Mouse (Mus musculus) liver, adult 2 months (tissue): ENCODE results near the gene Cemip2. TPM values are rescaled to one million over a fixed set of nuclear protein-coding genes. Genes with fewer than 3 reads are reported as not detected.
"Not testable (repeated sequence)": the region's sequence is repeated elsewhere in the genome, so short reads cannot be mapped to it uniquely, and the experiment has no call there.

ENCODE experiments used
- DNase-seq: peaks from one replicate; pipeline ENCODE4 v3.0.0-alpha.2; 2011; ENCODE audit warnings: low read depth, low spot score; ENCODE audit errors: extremely low read depth
- H3K27ac ChIP-seq: fragments of 200-500 bp; replicated peaks from 2 replicates; pipeline ENCODE4 v1.5.1; 2012; ENCODE audit warnings: low read depth, mild to moderate bottlenecking, control low read depth, inconsistent platforms, low read length; ENCODE audit not compliant: insufficient read depth
- H3K27me3 ChIP-seq: fragments of 200-500 bp; 2 replicates; pipeline ENCODE4 v1.6.1; 2012; ENCODE audit warnings: mild to moderate bottlenecking, moderate library complexity, low read length, inconsistent platforms; ENCODE audit not compliant: control insufficient read depth, insufficient read depth
- H3K36me3 ChIP-seq: fragments of 200-500 bp; 2 replicates; pipeline ENCODE4 v1.6.1; 2012; ENCODE audit warnings: low read length, inconsistent platforms; ENCODE audit not compliant: control insufficient read depth, insufficient read depth
- H3K4me1 ChIP-seq: fragments of 200-500 bp; 2 replicates; pipeline ENCODE4 v1.6.1; 2011; ENCODE audit warnings: low read length; ENCODE audit not compliant: control insufficient read depth, insufficient read depth
- H3K4me3 ChIP-seq: fragments of 200-500 bp; 2 replicates; pipeline ENCODE4 v1.5.1; 2011; ENCODE audit warnings: low read depth, mild to moderate bottlenecking, control low read depth, low read length, moderate library complexity; ENCODE audit not compliant: insufficient read depth
- H3K79me2 ChIP-seq: fragments of 200-500 bp; 2 replicates; pipeline ENCODE4 v1.6.1; 2012; ENCODE audit warnings: inconsistent platforms, mild to moderate bottlenecking, low read length, moderate library complexity; ENCODE audit not compliant: control insufficient read depth, insufficient read depth
- H3K9ac ChIP-seq: fragments of 200-500 bp; 2 replicates; pipeline ENCODE4 v1.6.1; 2012; ENCODE audit warnings: low read depth, mild to moderate bottlenecking, control low read depth, inconsistent platforms, low read length
- CTCF ChIP-seq: fragments of 200-500 bp; IDR thresholded peaks from 2 replicates; pipeline ENCODE4 v1.5.1; 2011; ENCODE audit warnings: low read depth, low read length, control low read depth
- POLR2A ChIP-seq: fragments of 200-500 bp; IDR thresholded peaks from 2 replicates; pipeline ENCODE4 v1.6.1; 2011; ENCODE audit warnings: low read length, control low read depth; ENCODE audit not compliant: insufficient read depth; ENCODE audit errors: extremely low read depth
- WGBS: fragments of 180-500 bp; shearing (Covaris S2); methylation state at CpG from one replicate; pipeline ENCODE4 v1.1.7; 2018; 5-methylcytosine and 5-hydroxymethylcytosine counted together
- polyA plus RNA-seq: library from polyadenylated mRNA; depleted of rRNA; stranded (reverse); fragments of >200 nt; gene quantifications from 2 replicates; pipeline ENCODE4 v1.2.3, GENCODE M21; 2012
- total RNA-seq: library from RNA; depleted of rRNA; stranded (reverse); fragments of >200 nt; gene quantifications from 2 replicates; pipeline ENCODE4 v1.2.3, GENCODE M21; 2014

Gene Cemip2
- total and polyA plus RNA-seq, 2 experiments: 2.9 to 18.1 TPM

DNA sequence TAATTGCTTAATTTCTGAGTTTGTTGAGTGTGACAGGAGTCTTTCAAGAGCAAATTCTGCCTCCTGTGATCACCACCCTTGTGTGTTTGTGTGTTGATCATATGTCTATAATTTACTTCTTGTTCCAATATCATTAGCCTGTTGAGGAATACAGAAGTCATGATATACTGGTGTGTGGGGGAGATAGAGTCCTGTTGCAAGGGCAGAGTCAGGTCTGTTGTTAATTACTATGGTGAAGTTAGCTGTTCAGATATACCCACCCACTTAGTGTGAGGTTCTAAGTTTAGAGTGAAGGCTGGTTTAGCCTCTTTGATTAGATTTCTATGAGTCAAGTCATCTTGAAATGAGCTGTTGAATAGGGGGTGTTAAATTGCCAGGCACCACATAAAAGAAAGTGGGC lies 88.0 kb downstream of the Cemip2 start:
- no peak for TF ChIP-seq CTCF

DNA sequence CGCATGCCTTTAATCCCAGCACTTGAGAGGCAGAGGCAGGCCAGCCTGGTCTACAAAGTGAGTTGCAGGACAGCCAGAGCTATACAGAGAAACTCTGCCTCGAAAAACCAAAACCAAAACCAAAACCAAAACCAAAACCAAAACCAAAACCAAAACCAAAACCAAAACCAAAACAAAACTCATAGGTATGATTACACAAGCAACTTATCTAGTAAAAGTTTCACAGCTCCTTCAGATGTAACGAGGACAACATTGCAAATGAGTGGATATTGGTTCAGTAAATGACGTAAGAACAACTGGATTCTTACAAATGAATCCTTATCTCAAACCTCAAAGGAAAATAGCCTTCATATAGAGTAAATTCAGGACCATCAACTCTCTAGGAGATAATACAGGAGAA lies 88.6 kb downstream of the Cemip2 start:
- not testable (repeated sequence) for H3K27ac ChIP-seq, H3K36me3 ChIP-seq, H3K4me1 ChIP-seq, H3K27me3 ChIP-seq, DNase-seq, H3K4me3 ChIP-seq, H3K79me2 ChIP-seq, H3K9ac ChIP-seq
- 84% methylated on average over 4 of the region's 4 CpGs for WGBS

More for the DNA sequence above, 88.0 kb downstream of the Cemip2 start:
- no peaks in the 10 kb centered on the region for H3K27me3 ChIP-seq
- H3K36me3 ChIP-seq: no peaks in the 10 kb centered on the region
- DNase-seq: no peak
- no peaks in the 10 kb centered on the region; the same call in 1 of the 2 replicates for H3K4me1 ChIP-seq
- no peak overlapping the region for H3K9ac ChIP-seq
- no peaks in the 10 kb centered on the region for H3K79me2 ChIP-seq
- no peak overlapping the region for H3K4me3 ChIP-seq
- no peak overlapping the region for H3K27ac ChIP-seq

DNA sequence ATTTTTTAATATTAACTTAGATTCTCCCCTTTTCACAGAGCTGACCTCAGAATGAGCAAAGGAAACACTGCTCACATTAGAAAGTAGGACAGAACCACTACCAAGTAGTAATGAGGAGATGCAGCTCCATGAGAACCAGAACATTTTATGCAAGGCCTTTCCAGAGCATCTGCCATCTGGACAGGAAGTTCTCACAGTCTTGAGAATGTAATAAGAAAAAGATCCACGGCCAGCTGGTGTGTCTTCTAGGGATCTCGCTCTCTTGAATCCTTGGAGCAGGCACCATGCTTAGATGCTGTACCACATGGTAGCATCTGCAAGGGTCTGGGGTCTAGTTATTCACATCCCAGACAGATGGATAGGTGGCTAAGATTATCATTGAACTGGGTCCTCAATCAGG lies 90.3 kb downstream of the Cemip2 start:
- TF ChIP-seq POLR2A: no peak
- Histone ChIP-seq H3K9ac (no peak overlapping the region), H3K4me1 (no peaks in the 10 kb centered on the region), H3K79me2 (no peaks in the 10 kb centered on the region), H3K4me3 (no peak overlapping the region), H3K36me3 (no peaks in the 10 kb centered on the region), H3K27ac (no peak overlapping the region), H3K27me3 (no peaks in the 10 kb centered on the region)
- no peak for DNase-seq
- WGBS: 70% methylated on average over 2 of the region's 2 CpGs

DNA sequence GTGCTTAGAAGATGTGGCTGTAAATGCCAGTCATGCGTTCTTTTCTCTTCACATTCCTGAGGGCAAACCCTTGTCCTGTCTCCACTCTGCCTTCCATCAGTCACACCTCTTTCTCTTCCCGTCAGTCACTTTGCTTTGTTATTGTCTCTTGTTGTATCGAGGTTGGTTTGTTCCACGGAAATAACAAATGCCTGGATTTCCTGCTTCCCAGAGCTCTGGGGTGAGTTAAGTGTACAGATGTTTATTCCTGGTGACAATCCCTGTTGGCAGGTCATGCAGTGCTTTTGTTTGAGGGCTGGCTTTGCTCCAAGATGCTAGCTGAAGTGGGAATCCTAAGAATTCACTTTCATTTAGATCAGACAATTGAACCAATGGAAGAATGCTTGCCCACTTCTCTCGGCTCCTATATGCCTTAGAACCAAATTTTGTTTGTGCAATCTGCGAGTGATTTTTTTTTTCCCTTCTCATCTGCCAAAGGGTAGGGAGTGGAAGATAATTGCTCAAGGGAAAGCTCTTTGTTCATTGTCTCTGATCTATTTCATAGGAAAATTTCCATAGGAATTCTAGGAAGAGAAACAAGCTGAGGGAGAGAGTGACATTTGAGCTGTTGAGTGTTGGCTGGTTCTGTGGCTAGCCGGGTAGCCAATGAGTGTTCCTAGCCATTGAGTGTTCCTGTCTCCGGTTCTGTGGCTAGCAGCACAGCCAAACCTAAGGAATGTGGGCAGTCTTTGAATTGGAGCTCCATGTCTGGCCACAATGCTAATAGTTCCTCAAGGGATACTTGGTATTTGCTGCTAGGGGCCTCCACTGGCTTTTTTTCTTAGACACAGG lies 104.2 kb downstream of the Cemip2 start:
- Histone ChIP-seq H3K79me2 (no peaks in the 10 kb centered on the region), H3K9ac (no peak overlapping the region), H3K27ac (peak overlapping the region; percentile 91), H3K27me3 (no peaks in the 10 kb centered on the region), H3K4me3 (no peak overlapping the region), H3K4me1 (no peaks in the 10 kb centered on the region; the same call in 1 of the 2 replicates), H3K36me3 (no peaks in the 10 kb centered on the region)
- 52% methylated on average over 8 of the region's 8 CpGs for WGBS
- peak; percentile 22 for DNase-seq
- TF ChIP-seq POLR2A (no peak), CTCF (no peak)

DNA sequence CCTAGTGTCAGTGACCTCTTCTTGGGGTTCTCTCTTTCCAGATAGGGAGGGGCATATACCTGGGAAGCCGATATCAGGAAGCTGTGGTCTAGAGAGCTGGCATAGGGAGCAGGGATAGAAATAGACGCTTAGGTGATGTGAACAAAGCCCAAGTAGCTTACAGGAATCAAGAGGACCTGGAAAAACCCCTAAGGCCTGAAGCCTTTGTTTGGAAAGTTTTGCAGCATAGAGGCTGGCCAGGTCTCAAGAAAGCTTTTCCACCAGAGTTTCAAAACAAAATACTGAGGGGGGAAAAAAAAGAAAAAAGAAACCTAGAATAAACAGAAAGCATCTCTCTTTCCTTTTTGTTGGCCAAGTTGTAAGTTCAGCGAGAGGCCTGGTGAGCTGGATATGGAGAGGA lies 104.9 kb downstream of the Cemip2 start:
- peak overlapping the region; percentile 91 for H3K27ac ChIP-seq
- no peaks in the 10 kb centered on the region for H3K36me3 ChIP-seq
- TF ChIP-seq POLR2A: no peak
- TF ChIP-seq CTCF: no peak
- no peaks in the 10 kb centered on the region for H3K79me2 ChIP-seq
- H3K27me3 ChIP-seq: no peaks in the 10 kb centered on the region
- WGBS: 72% methylated on average over 3 of the region's 3 CpGs
- no peak overlapping the region for H3K4me3 ChIP-seq
- no peak overlapping the region for H3K9ac ChIP-seq
- no peak for DNase-seq
- H3K4me1 ChIP-seq: no peaks in the 10 kb centered on the region; the same call in 1 of the 2 replicates

DNA sequence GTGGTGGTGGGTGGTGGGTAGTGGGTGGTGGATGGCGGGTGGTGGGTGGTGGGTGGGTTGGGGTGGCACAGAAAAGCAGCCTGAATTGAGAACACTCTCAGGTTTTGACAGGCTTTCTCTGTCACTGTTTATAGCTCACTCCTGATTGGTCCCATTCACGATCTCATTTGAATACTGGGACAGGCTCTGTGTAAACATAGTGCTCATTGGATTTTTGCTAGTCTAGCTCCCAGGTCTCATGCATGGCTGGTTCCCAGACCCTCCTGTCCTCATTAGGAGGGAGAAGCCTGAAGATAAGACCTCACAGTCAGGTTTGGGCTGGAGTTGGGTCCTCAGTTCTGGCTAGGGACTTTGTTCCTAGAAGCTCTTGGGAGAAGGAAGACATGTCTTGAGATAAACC lies 105.8 kb downstream of the Cemip2 start:
- no peaks in the 10 kb centered on the region; the same call in 1 of the 2 replicates for H3K4me1 ChIP-seq
- H3K36me3 ChIP-seq: no peaks in the 10 kb centered on the region
- H3K4me3 ChIP-seq: no peak overlapping the region
- no peak for DNase-seq
- TF ChIP-seq POLR2A: no peak
- TF ChIP-seq CTCF: no peak
- H3K79me2 ChIP-seq: no peaks in the 10 kb centered on the region
- H3K27me3 ChIP-seq: no peaks in the 10 kb centered on the region
- 57% methylated on average over 2 of the region's 2 CpGs for WGBS
- no peak overlapping the region for H3K9ac ChIP-seq
- peak overlapping the region; percentile 63 for H3K27ac ChIP-seq
